Mouse (Mus musculus) adrenal gland (tissue): ENCODE measurements around the gene Akr1b3.
"Not testable (repeated sequence)": the region's sequence is repeated elsewhere in the genome, so short reads cannot be mapped to it uniquely, and the experiment has no call there.

Source experiments
- intact Hi-C: fragments of 180-260 bp; cut with DNase I; formaldehyde crosslinking; loops from one replicate; pipeline ENCODE4 v1.15.1; 2025

Gene Akr1b3

GRCm38 (mm10) chr6:34331804-34332203 lies 14.5 kb upstream of the Akr1b3 start:
- intact Hi-C loops: not testable (repeated sequence)

GRCm38 (mm10) chr6:34331379-34331778 lies 14.1 kb upstream of the Akr1b3 start:
- intact Hi-C loops: no loop called here

GRCm38 (mm10) chr6:34322121-34322520 lies 4.8 kb upstream of the Akr1b3 start:
- intact Hi-C loops: no loop called here

GRCm38 (mm10) chr6:34318636-34319035 lies 1.4 kb upstream of the Akr1b3 start:
- intact Hi-C loops: no loop called here

GRCm38 (mm10) chr6:34318172-34318571 lies 894 bp upstream of the Akr1b3 start:
- intact Hi-C loops: no loop called here

- intact Hi-C loops: no loop called here
Measured at GRCm38 (mm10) chr6:34313921-34314320, 3.4 kb downstream of the Akr1b3 start.

- intact Hi-C loops: no loop called here
Measured at GRCm38 (mm10) chr6:34313386-34313785, 3.9 kb downstream of the Akr1b3 start.

GRCm38 (mm10) chr6:34310023-34310595 lies 7.2 kb downstream of the Akr1b3 start:
- intact Hi-C loops: no loop called here

- intact Hi-C loops: no loop called here
Measured at GRCm38 (mm10) chr6:34309526-34309925, 7.8 kb downstream of the Akr1b3 start.

- intact Hi-C loops: no loop called here
Measured at GRCm38 (mm10) chr6:34306797-34307196, 10.5 kb downstream of the Akr1b3 start.

GRCm38 (mm10) chr6:34304675-34305241 lies 12.5 kb downstream of the Akr1b3 start:
- intact Hi-C loops: no loop called here

GRCm38 (mm10) chr6:34297055-34297454 lies 20.2 kb downstream of the Akr1b3 start:
- intact Hi-C loops: loop anchor here (2.0 kb wide), 1 partner anchor 148 kb away; no protein-coding TSS in a partner anchor

- intact Hi-C loops: no loop called here
Measured at GRCm38 (mm10) chr6:34295437-34295836, 21.8 kb downstream of the Akr1b3 start.

GRCm38 (mm10) chr6:34292882-34293487 lies 24.3 kb downstream of the Akr1b3 start:
- intact Hi-C loops: loop anchor here (1.0 to 5.0 kb wide), 3 partner anchors 53 to 474 kb away; no protein-coding TSS in a partner anchor

- intact Hi-C loops: loop anchor here (5.0 kb wide), 2 partner anchors 460 to 475 kb away; no protein-coding TSS in a partner anchor
Measured at GRCm38 (mm10) chr6:34292196-34292881, 24.9 kb downstream of the Akr1b3 start.

GRCm38 (mm10) chr6:34290681-34291080 lies 26.6 kb downstream of the Akr1b3 start:
- intact Hi-C loops: loop anchor here (5.0 kb wide), 2 partner anchors 462 to 477 kb away; no protein-coding TSS in a partner anchor

GRCm38 (mm10) chr6:34290091-34290490 lies 27.2 kb downstream of the Akr1b3 start:
- intact Hi-C loops: loop anchor here (5.0 kb wide), 2 partner anchors 462 to 477 kb away; no protein-coding TSS in a partner anchor

GRCm38 (mm10) chr6:34288098-34288497 lies 29.2 kb downstream of the Akr1b3 start:
- intact Hi-C loops: no loop called here

- intact Hi-C loops: no loop called here
Measured at GRCm38 (mm10) chr6:34286841-34287240, 30.4 kb downstream of the Akr1b3 start.

- intact Hi-C loops: loop anchor here (5.0 to 10.0 kb wide), 3 partner anchors 46 to 234 kb away; no protein-coding TSS in a partner anchor
Measured at GRCm38 (mm10) chr6:34278385-34278784, 38.9 kb downstream of the Akr1b3 start.

GRCm38 (mm10) chr6:34277665-34278064 lies 39.6 kb downstream of the Akr1b3 start:
- intact Hi-C loops: loop anchor here (2.0 to 10.0 kb wide), 4 partner anchors 45 to 233 kb away; no protein-coding TSS in a partner anchor

- intact Hi-C loops: loop anchor here (10.0 kb wide), 1 partner anchor 230 kb away; no protein-coding TSS in a partner anchor
Measured at GRCm38 (mm10) chr6:34274346-34274745, 42.9 kb downstream of the Akr1b3 start.
